Mouse (Mus musculus): ENCODE measurements around the gene Inca1.

- TF ChIP-seq CTCF (IDR thresholded peaks at IDR 0.05; ENCODE audit: low read depth) (no peak), EP300 (IDR thresholded peaks at IDR 0.05; ENCODE audit: low read depth) (no peak)
Measured at GRCm38 (mm10) chr11:70678092-70678491, 21.9 kb downstream of the Inca1 start.
